Mouse (Mus musculus) frontal cortex, postnatal 25 days (tissue): ENCODE data around the gene Ppp1r15b.

Experiments
- DNase-seq, 2 experiments: peaks; one replicate each; pipeline ENCODE4 v3.0.0; 2022; ENCODE audit warnings: low spot score in 2 of 2

Ppp1r15b gene

GRCm38 (mm10) chr1:133121246-133121645 lies 9.7 kb upstream of the Ppp1r15b start:
- no peak for DNase-seq

- no peak for DNase-seq
Measured at GRCm38 (mm10) chr1:133124137-133124536, 6.8 kb upstream of the Ppp1r15b start.

GRCm38 (mm10) chr1:133125640-133126364 lies 5.1 kb upstream of the Ppp1r15b start:
- DNase-seq: no peak

GRCm38 (mm10) chr1:133126365-133126740 lies 4.6 kb upstream of the Ppp1r15b start:
- DNase-seq: no peak

- DNase-seq: no peak
Measured at GRCm38 (mm10) chr1:133127328-133127727, 3.6 kb upstream of the Ppp1r15b start.

- DNase-seq: no peak
Measured at GRCm38 (mm10) chr1:133129471-133130221, 1.3 kb upstream of the Ppp1r15b start.

GRCm38 (mm10) chr1:133131561-133131905 lies 590 bp downstream of the Ppp1r15b start:
- no peak for DNase-seq

- DNase-seq: no peak
Measured at GRCm38 (mm10) chr1:133131936-133132335, 993 bp downstream of the Ppp1r15b start.

GRCm38 (mm10) chr1:133132388-133133326 lies 1.7 kb downstream of the Ppp1r15b start:
- no peak for DNase-seq

- no peak for DNase-seq
Measured at GRCm38 (mm10) chr1:133133425-133133824, 2.5 kb downstream of the Ppp1r15b start.

- DNase-seq: no peak
Measured at GRCm38 (mm10) chr1:133134071-133134470, 3.1 kb downstream of the Ppp1r15b start.

- DNase-seq: no peak
Measured at GRCm38 (mm10) chr1:133134881-133135280, 3.9 kb downstream of the Ppp1r15b start.

- no peak for DNase-seq
Measured at GRCm38 (mm10) chr1:133135808-133136207, 4.9 kb downstream of the Ppp1r15b start.

GRCm38 (mm10) chr1:133138401-133138800 lies 7.5 kb downstream of the Ppp1r15b start:
- DNase-seq: no peak

- no peak for DNase-seq
Measured at GRCm38 (mm10) chr1:133146014-133147009, 15.4 kb downstream of the Ppp1r15b start.

- DNase-seq: no peak
Measured at GRCm38 (mm10) chr1:133147324-133147723, 16.4 kb downstream of the Ppp1r15b start.

- DNase-seq: no peak
Measured at GRCm38 (mm10) chr1:133148122-133148521, 17.2 kb downstream of the Ppp1r15b start.

GRCm38 (mm10) chr1:133150556-133150955 lies 19.6 kb downstream of the Ppp1r15b start:
- no peak for DNase-seq

- DNase-seq: no peak
Measured at GRCm38 (mm10) chr1:133152213-133152612, 21.3 kb downstream of the Ppp1r15b start.

- DNase-seq: no peak
Measured at GRCm38 (mm10) chr1:133155270-133155669, 24.3 kb downstream of the Ppp1r15b start.

GRCm38 (mm10) chr1:133159128-133159564 lies 28.2 kb downstream of the Ppp1r15b start:
- peak in 1 of 2 experiments; percentile 45 for DNase-seq
